Mouse (Mus musculus) layer of hippocampus, adult 8-10 months (tissue): Measurements from ENCODE around the gene Itpr2. TPM values are rescaled to one million over a fixed set of nuclear protein-coding genes. Genes with fewer than 3 reads are reported as not detected.

Experiments
- DNase-seq, 2 experiments: peaks; one replicate each; pipeline ENCODE4 v3.0.0; 2022; ENCODE audit warnings: low spot score in 2 of 2
- total RNA-seq, 4 experiments: library from RNA; stranded (reverse); gene quantifications; 2 replicates each; pipeline ENCODE4 v1.2.4; 2022

The Itpr2 gene
- total RNA-seq, 4 experiments from 2014 or later: 17.4 to 26.0 (median 21.9) TPM

GRCm38 (mm10) chr6:146314304-146314703 is 187.7 kb downstream of the Itpr2 start:
- no peak for DNase-seq

- no peak for DNase-seq
Measured at GRCm38 (mm10) chr6:146313396-146313795, 188.6 kb downstream of the Itpr2 start.

DNA sequence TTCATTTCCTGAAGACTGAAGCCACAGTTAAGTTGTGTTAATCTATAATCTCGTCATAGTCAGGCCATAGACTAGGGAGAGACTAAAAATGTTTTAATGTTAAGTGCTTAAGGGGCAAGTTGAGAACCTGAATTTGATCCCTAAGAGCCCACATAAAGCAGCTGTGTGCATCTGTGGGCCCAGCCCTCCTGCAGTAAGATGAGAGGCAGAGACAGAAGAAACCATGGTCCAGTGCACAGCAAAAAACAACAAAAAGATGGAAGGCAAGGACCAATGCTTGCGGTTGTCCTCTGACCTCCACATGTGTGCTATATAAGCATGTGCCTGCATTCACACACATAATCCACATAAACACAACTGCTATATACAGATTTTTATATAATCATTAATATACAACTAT is 191.8 kb downstream of the Itpr2 start:
- DNase-seq: no peak

- DNase-seq: no peak
Measured at GRCm38 (mm10) chr6:146309335-146309734, 192.7 kb downstream of the Itpr2 start.

DNA sequence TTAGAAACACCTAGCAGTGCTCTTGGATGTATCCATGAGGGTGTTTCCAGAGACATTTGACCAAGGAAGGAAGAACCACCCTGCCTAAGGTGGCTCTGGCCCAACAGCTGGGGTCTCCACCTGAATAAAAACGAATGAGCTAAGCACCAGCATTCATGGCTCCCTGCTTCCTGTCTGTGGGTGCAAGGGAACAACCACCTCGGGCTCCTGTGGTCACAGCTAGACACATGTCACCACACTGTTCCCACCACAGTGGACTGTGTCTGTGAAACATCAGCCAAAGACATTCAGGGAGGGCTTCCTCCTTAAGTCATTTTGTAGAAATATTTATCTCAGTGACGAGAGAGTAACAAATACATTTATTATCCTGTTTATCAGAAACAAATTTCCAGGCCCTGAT is 196.0 kb downstream of the Itpr2 start:
- no peak for DNase-seq

DNA sequence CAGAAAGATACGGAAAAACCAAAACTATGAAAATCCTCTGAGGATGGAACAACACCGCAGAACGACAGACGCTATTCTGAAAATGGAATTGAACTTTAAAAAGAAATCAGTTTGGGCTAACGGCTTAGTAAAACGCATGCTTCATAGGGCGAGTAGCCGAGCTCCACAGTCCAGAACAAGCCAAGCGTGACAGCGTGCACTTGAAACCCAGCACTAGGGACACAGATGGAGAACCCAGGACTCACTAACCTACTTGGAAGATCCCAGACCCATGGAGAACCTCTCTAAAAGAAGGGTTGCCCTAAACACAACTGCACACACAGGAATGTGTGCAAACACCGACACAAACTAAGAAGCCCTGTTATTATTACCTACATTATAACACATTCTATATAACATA is 197.9 kb downstream of the Itpr2 start:
- no peak for DNase-seq

- DNase-seq: no peak
Measured at GRCm38 (mm10) chr6:146303336-146303735, 198.7 kb downstream of the Itpr2 start.

GRCm38 (mm10) chr6:146302574-146303130 is 199.4 kb downstream of the Itpr2 start:
- DNase-seq: peak; percentile 21 to 36

DNA sequence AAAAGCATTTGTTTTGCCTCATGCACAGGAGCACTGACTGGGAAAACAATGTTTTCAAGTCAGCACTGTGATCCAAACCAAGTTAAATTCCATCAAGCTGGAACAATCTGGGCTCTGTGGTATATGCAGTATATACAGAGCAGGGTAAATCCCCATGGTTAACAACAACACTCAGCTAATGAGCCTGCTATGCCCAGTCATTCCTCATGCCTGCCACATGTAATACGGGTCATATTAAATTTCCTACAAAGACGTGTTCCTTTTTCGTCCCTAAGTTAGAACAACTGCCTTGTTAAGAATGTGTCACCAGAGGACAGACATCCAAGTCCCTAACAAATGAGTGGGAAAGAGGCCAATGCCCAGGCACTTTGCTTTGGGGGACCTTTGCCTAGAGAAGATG is 199.9 kb downstream of the Itpr2 start:
- no peak for DNase-seq

DNA sequence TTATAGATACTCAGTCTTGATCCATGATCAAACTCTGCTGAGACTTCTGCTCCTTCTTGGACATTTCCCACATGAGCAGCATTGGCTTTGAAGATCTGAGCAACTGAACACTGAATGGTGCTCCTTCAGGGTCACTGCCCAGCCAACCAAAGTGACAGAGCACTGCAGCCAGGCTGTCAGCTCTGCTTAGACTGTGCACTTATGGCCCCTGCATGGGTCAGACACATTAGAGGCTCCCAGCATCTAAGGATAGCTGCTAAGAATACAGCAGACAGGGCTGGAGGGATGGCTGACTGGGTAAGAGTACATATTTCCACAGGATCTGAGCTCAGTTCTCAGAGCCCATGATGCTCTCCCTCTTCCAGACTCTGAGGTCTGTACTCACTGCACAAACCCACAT is 201.1 kb downstream of the Itpr2 start:
- no peak for DNase-seq

- no peak for DNase-seq
Measured at GRCm38 (mm10) chr6:146298712-146299111, 203.3 kb downstream of the Itpr2 start.

DNA sequence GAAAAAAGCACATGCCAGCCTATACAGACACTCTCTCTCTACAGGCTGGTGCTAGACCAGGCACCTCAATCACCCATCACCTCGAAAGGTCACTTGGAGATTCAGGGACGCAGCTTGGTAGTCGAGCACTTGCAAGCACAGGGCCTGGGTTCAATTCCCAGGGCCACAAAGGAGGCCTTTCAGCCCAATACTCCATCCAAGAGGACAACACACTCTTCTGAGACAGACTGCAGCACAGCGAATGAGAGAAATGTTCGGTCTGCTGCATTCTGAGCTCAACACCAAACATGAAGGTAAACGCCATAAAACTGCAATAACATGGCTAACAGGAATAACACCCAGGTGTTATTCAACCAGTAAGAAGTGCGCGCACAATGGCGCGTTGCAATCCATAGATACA is 211.0 kb downstream of the Itpr2 start:
- no peak for DNase-seq

GRCm38 (mm10) chr6:146289801-146290200 is 212.2 kb downstream of the Itpr2 start:
- DNase-seq: no peak

DNA sequence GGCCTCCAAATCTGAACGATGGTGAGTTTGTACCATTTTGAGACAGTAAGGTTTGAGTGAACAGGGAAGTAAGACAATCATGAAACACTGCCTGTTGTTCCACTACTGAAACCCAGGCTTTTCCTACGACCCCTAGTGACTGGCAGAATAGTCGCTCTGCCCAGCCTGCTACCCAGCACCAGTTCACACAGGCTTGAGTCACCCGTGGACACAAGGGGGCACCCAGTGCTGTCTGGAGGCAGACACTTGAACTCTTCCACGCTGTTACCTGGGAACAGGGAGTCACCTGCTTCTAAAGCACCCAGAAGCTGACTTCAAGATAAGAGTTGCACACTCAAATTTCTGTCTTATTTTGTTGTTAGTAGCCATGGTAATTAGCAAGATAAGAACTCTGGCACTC is 213.8 kb downstream of the Itpr2 start:
- no peak for DNase-seq

DNA sequence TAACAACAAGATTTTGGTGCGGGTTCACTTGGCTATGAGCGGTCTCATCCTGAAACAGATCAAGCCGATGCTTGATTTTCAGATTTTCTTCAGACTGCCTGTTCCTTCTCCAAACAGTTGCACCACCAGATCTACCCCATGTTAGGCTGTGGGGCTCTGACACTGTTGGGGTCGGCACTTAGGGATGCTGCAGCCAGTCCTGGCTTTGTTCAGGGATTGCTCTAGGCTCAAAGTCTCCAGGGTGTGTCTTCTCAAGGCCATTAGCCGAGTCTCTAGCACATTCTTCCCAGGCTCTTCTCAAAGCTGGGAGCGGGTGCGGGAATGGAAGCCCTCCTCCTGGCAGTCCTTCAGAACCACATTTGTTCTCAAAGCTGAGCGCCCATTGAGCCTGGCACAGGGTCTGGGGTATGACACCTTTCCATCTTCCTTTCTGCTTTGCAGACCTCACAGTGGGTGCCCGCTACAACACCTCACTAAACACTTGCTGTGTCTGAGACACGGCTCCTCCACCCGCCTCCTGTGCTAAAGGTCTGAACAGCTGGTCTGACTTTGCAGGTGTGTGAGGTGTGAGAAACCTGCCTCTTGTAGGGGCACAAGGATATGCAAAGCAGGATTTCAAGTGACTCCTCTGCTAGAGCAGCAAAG is 217.0 kb downstream of the Itpr2 start:
- no peak for DNase-seq

GRCm38 (mm10) chr6:146283981-146284380 is 218.0 kb downstream of the Itpr2 start:
- no peak for DNase-seq

GRCm38 (mm10) chr6:146282061-146282659 is 219.9 kb downstream of the Itpr2 start:
- DNase-seq: peak; percentile 81 to 87

GRCm38 (mm10) chr6:146281176-146281899 is 220.7 kb downstream of the Itpr2 start:
- DNase-seq: peak in 1 of 2 experiments; percentile 50

DNA sequence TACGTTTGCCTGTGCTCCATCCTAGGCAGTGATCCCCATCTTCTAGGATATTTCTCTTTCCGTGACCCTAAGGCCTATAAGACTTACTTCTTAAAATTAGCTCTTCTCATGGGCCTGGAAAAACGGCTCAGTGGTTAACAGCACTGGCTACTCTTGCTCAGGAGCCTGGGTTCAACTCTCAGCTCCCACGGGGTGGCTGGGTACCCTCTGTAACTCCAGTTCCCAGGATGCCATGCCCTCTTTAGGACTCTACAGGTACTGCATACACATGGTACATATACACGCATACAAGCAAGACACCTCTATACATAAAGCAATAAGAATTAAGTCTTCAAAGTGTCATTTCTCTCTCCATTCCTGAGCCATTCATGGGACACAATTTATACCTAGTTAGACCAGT is 228.8 kb downstream of the Itpr2 start:
- peak in 1 of 2 experiments; percentile 0 for DNase-seq

- DNase-seq: peak in 1 of 2 experiments; percentile 59
Measured at GRCm38 (mm10) chr6:146272253-146273036, 229.6 kb downstream of the Itpr2 start.

GRCm38 (mm10) chr6:146270776-146271533 is 231.1 kb downstream of the Itpr2 start:
- DNase-seq: peak; percentile 76 to 83
